Mouse (Mus musculus) CH12.LX (cell line): ENCODE data around the gene Gpr179. TPM values are rescaled to one million over a fixed set of nuclear protein-coding genes. Genes with fewer than 3 reads are reported as not detected.

Experiments used
- DNase-seq: peaks from one replicate; pipeline ENCODE4 v3.0.0-alpha.2; 2013; ENCODE audit errors: extremely low read depth
- H3K27ac ChIP-seq: 2 replicates; pipeline ENCODE4 v1.5.1; 2012; ENCODE audit warnings: low read depth, mild to moderate bottlenecking, control low read depth, moderate library complexity; ENCODE audit not compliant: insufficient read depth
- H3K27me3 ChIP-seq: replicated peaks from 2 replicates; pipeline ENCODE3; 2012; ENCODE audit warnings: inconsistent platforms
- H3K36me3 ChIP-seq, 2 experiments: replicated peaks in 1 of 2; 2 replicates each; pipeline versions ENCODE3 to v1.6.1; 2012; ENCODE audit warnings: inconsistent platforms in 1 of 2, low read length in 1 of 2, mild to moderate bottlenecking in 1 of 2, mixed read lengths in 1 of 2, moderate library complexity in 1 of 2; ENCODE audit not compliant: control insufficient read depth in 1 of 2, insufficient read depth in 1 of 2
- H3K4me1 ChIP-seq, 2 experiments: 2 replicates each; pipeline ENCODE4 v1.6.1; 2012; ENCODE audit warnings: inconsistent platforms in 1 of 2, moderate library complexity in 1 of 2; ENCODE audit not compliant: insufficient read depth in 2 of 2, control insufficient read depth in 1 of 2
- H3K4me2 ChIP-seq: 2 replicates; pipeline ENCODE4 v1.6.1; 2012; ENCODE audit warnings: low read depth, mild to moderate bottlenecking, control low read depth; ENCODE audit not compliant: poor library complexity, insufficient read depth, severe bottlenecking
- H3K4me3 ChIP-seq, 3 experiments: fragments of 150-350 bp in 1 of 3; sonication (generic) in 1 of 3; replicated peaks in 1 of 3; 2 replicates each; pipeline versions ENCODE3 to v1.5.1; 2011 to 2012; ENCODE audit warnings: low read depth in 2 of 3, low read length in 2 of 3, mild to moderate bottlenecking in 2 of 3, moderate library complexity in 2 of 3, control low read depth in 1 of 3, improper control_type of control experiment in 1 of 3, inconsistent platforms in 1 of 3, mixed read lengths in 1 of 3; ENCODE audit not compliant: poor library complexity in 1 of 3
- H3K79me2 ChIP-seq: replicated peaks from 2 replicates; pipeline ENCODE4 v1.6.1; 2012; ENCODE audit warnings: mild to moderate bottlenecking, moderate library complexity; ENCODE audit not compliant: control insufficient read depth, poor library complexity, insufficient read depth, severe bottlenecking; ENCODE audit errors: extremely low read depth
- H3K9ac ChIP-seq: 2 replicates; pipeline ENCODE4 v1.6.1; 2012; ENCODE audit warnings: low read depth, mild to moderate bottlenecking, control low read depth, moderate library complexity; ENCODE audit not compliant: insufficient read depth
- H3K9me3 ChIP-seq: replicated peaks from 2 replicates; pipeline ENCODE3; 2012; ENCODE audit warnings: low read length, inconsistent platforms, mixed read lengths
- BHLHE40 ChIP-seq: IDR thresholded peaks from 2 replicates; pipeline ENCODE4 v1.6.1; 2011; ENCODE audit warnings: mild to moderate bottlenecking, low read depth, low read length, improper control_type of control experiment
- CHD1 ChIP-seq: IDR thresholded peaks from 2 replicates; pipeline ENCODE4 v1.6.1; 2012; ENCODE audit warnings: low read depth, low read length, improper control_type of control experiment, inconsistent platforms
- CTCF ChIP-seq, 2 experiments: IDR thresholded peaks in 1 of 2; conservative IDR thresholded peaks in 1 of 2; 2 replicates each; pipeline ENCODE4 v1.5.1; 2011 to 2012; ENCODE audit warnings: low read depth in 2 of 2, low read length in 2 of 2, improper control_type of control experiment in 1 of 2, inconsistent platforms in 1 of 2, mild to moderate bottlenecking in 1 of 2, moderate library complexity in 1 of 2
- E2F4 ChIP-seq: IDR thresholded peaks from 2 replicates; pipeline ENCODE4 v1.6.1; 2011; ENCODE audit warnings: low read depth, low read length, improper control_type of control experiment; ENCODE audit not compliant: insufficient replicate concordance
- ELF1 ChIP-seq: IDR thresholded peaks from 2 replicates; pipeline ENCODE4 v1.6.1; 2014; ENCODE audit warnings: low read depth, mild to moderate bottlenecking, inconsistent platforms, low read length, improper control_type of control experiment
- ETS1 ChIP-seq: conservative IDR thresholded peaks from 2 replicates; pipeline ENCODE4 v1.6.1; 2012; ENCODE audit warnings: low read depth, mild to moderate bottlenecking, inconsistent platforms, low read length, improper control_type of control experiment, moderate library complexity
- IRF4 ChIP-seq: IDR thresholded peaks from 2 replicates; pipeline ENCODE4 v1.6.1; 2014; ENCODE audit warnings: low read depth, mild to moderate bottlenecking, inconsistent platforms, low read length, improper control_type of control experiment
- JUND ChIP-seq: conservative IDR thresholded peaks from 2 replicates; pipeline ENCODE4 v1.6.1; 2011; ENCODE audit warnings: low read depth, low read length, improper control_type of control experiment
- MAX ChIP-seq: IDR thresholded peaks from 2 replicates; pipeline ENCODE4 v1.6.1; 2011; ENCODE audit warnings: low read length, improper control_type of control experiment
- MAZ ChIP-seq: IDR thresholded peaks from 2 replicates; pipeline ENCODE4 v1.6.1; 2012; ENCODE audit warnings: low read depth, mild to moderate bottlenecking, inconsistent platforms, low read length, improper control_type of control experiment, moderate library complexity
- MEF2A ChIP-seq: IDR thresholded peaks from 2 replicates; pipeline ENCODE4 v1.6.1; 2014; ENCODE audit warnings: low read depth, mild to moderate bottlenecking, inconsistent platforms, low read length, improper control_type of control experiment, borderline replicate concordance
- NELFE ChIP-seq: IDR thresholded peaks from 2 replicates; pipeline ENCODE4 v1.6.1; 2011; ENCODE audit warnings: low read depth, low read length, improper control_type of control experiment
- NRF1 ChIP-seq: IDR thresholded peaks from 2 replicates; pipeline ENCODE4 v1.6.1; 2014; ENCODE audit warnings: low read depth, mild to moderate bottlenecking, inconsistent platforms, low read length, improper control_type of control experiment, moderate library complexity
- PAX5 ChIP-seq: IDR thresholded peaks from 2 replicates; pipeline ENCODE4 v1.6.1; 2012; ENCODE audit warnings: low read length, inconsistent platforms, mixed read lengths
- POLR2AphosphoS2 ChIP-seq: IDR thresholded peaks from 2 replicates; pipeline ENCODE4 v1.6.1; 2011; ENCODE audit warnings: low read depth, low read length, improper control_type of control experiment
- RAD21 ChIP-seq: IDR thresholded peaks from 2 replicates; pipeline ENCODE4 v1.6.1; 2011; ENCODE audit warnings: low read depth, mild to moderate bottlenecking, low read length, improper control_type of control experiment, moderate library complexity
- SIN3A ChIP-seq: IDR thresholded peaks from 2 replicates; pipeline ENCODE4 v1.6.1; 2012; ENCODE audit warnings: low read length, improper control_type of control experiment, inconsistent platforms
- SMC3 ChIP-seq: IDR thresholded peaks from 2 replicates; pipeline ENCODE4 v1.6.1; 2011; ENCODE audit warnings: low read depth, low read length, improper control_type of control experiment
- UBTF ChIP-seq: IDR thresholded peaks from 2 replicates; pipeline ENCODE4 v1.6.1; 2012; ENCODE audit warnings: low read depth, mild to moderate bottlenecking, inconsistent platforms, low read length, improper control_type of control experiment, moderate library complexity
- ZKSCAN1 ChIP-seq: IDR thresholded peaks from 2 replicates; pipeline ENCODE4 v1.6.1; 2012; ENCODE audit warnings: low read depth, inconsistent platforms, low read length, improper control_type of control experiment, borderline replicate concordance
- ZMIZ1 ChIP-seq: IDR thresholded peaks from 2 replicates; pipeline ENCODE4 v1.6.1; 2012; ENCODE audit warnings: low read depth, mild to moderate bottlenecking, inconsistent platforms, low read length, improper control_type of control experiment
- ZNF384 ChIP-seq: IDR thresholded peaks from 2 replicates; pipeline ENCODE4 v1.6.1; 2012; ENCODE audit warnings: low read depth, low read length, improper control_type of control experiment, inconsistent platforms
- dilution Hi-C: fragments of 300-500 bp; cut with MboI; formaldehyde crosslinking; loops from 2 replicates; pipeline ENCODE4 v1.14.3; 2020; ENCODE audit warnings: low sequenced_read_pairs; ENCODE audit not compliant: extremely low pct_unique_long_range_greater_than_20kb, extremely low pct_ligation_motif_present
- in situ Hi-C: fragments of 300-500 bp; cut with MboI; formaldehyde crosslinking; loops from 3 replicates; pipeline ENCODE4 v1.14.3; 2019; ENCODE audit warnings: low sequenced_read_pairs, low pct_ligation_motif_present, low pct_unique_long_range_greater_than_20kb, mixed read lengths
- polyA plus RNA-seq: library from polyadenylated mRNA; unstranded; fragments of >175 nt; gene quantifications from 2 replicates; pipeline ENCODE4 v1.2.1, GENCODE M21; 2012; ENCODE audit warnings: low read depth; ENCODE audit not compliant: insufficient read length
- total RNA-seq, 2 experiments: library from RNA; depleted of rRNA; stranded (reverse); fragments of 300-350 nt in 1 of 2; fragments of >200 nt in 1 of 2; gene quantifications; 2 replicates each; pipeline ENCODE4 v1.2.3; 2012 to 2014

The Gpr179 gene
- total and polyA plus RNA-seq, 3 experiments, result 0.03 to 0.08 TPM; not detected in 1

GRCm38 (mm10) chr11:97336238-97336637 is 15.6 kb downstream of the Gpr179 start:
- dilution Hi-C loops, result no loop called here
- H3K79me2 ChIP-seq, result no peaks in the 10 kb centered on the region
- H3K4me2 ChIP-seq, result no peak overlapping the region
- no peak overlapping the region for H3K9ac ChIP-seq
- in situ Hi-C loops, result no loop called here
- no peaks in the 10 kb centered on the region for H3K27me3 ChIP-seq
- peaks cover 0 to 20% of the 10 kb centered on the region in 2 experiments for H3K36me3 ChIP-seq
- no peak for TF ChIP-seq NRF1
- TF ChIP-seq ZKSCAN1, result no peak
- no peak for TF ChIP-seq E2F4
- no peak for TF ChIP-seq MAZ
- no peak for TF ChIP-seq CTCF (conservative IDR thresholded peaks at IDR 0.05 in 1 of 2, IDR thresholded peaks at IDR 0.05 in 1 of 2; ENCODE audit: low read depth in 2 of 2, low read length in 2 of 2)
- H3K4me3 ChIP-seq, result no peak overlapping the region
- peaks cover 20 to 48% of the 10 kb centered on the region in 2 experiments for H3K4me1 ChIP-seq
- no peak for DNase-seq
- H3K9me3 ChIP-seq, result no peaks in the 10 kb centered on the region
- no peak overlapping the region for H3K27ac ChIP-seq

DNA sequence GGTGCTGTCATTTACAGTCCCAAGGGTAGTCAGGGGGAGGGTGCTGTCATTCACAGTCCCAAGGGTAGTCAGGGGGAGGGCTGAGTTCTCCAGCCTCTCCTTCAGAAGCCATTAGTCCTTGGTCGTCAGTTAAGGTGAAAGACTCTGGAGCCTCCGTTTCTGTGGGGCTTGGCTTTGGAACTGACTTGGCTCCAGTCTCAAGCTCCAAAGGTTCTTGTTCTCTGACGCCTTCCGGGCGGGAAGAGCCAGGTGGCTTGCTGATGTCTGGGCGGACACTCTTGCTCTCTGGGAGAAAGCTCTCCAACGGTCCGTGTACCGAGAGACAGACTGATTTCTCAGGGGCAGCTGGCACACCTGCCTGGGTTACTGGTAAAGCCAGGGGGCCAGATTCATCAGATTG is 17.5 kb downstream of the Gpr179 start:
- no peak for DNase-seq
- Histone ChIP-seq H3K36me3 (peaks cover 5 to 35% of the 10 kb centered on the region in 2 experiments), H3K9me3 (no peaks in the 10 kb centered on the region), H3K27ac (no peak overlapping the region), H3K4me1 (peaks cover 20 to 41% of the 10 kb centered on the region in 2 experiments), H3K4me2 (no peak overlapping the region), H3K27me3 (no peaks in the 10 kb centered on the region), H3K4me3 (no peak overlapping the region), H3K79me2 (no peaks in the 10 kb centered on the region), H3K9ac (no peak overlapping the region)
- dilution Hi-C loops, result no loop called here
- in situ Hi-C loops, result no loop called here
- TF ChIP-seq MAX (no peak), ZMIZ1 (no peak), CHD1 (no peak), SMC3 (no peak), SIN3A (no peak), ELF1 (no peak), POLR2AphosphoS2 (no peak), PAX5 (no peak), ZKSCAN1 (no peak), RAD21 (no peak), UBTF (no peak), JUND (no peak), ETS1 (no peak), BHLHE40 (no peak), MEF2A (no peak), ZNF384 (no peak), NELFE (no peak), IRF4 (no peak)
